Comparison of ENCODE assay signal across 9 mouse cellular contexts in the genomic region with DNA sequence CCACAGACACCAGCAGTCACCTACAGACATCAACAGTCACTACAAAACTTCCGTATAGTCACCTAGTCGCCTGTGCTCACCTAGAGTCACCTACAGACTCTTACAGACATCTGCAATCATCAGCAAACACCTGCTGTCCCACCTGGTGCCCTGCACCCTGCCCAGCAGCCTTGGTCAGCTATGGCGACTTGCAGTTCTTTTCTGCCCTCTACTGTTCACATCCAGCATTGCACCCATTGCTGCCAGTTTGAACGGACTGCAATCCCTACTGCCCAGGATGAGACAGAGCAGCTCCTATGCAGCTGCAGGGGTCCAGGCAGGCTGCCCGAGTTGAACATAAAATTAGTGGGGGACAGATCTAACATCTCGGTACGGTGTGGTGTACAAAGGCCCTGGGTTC. TPM values are rescaled to one million over a fixed set of nuclear protein-coding genes. Genes with fewer than 3 reads are reported as not detected.
A peak's percentile ranks its signal among the peaks of the same experiment; 100 is the strongest.
DNase-seq lines count a peak whose midpoint lies in the region; ATAC-seq lines count a peak whose summit lies in the region.
"Had no signal": no experiment of that assay in that cellular context is flagged by ENCODE, and none has a peak within 500 bp of the region (broad histone marks: within the 10 kb centered on the region; RNA-seq: fewer than 3 reads in every experiment).

No protein-coding gene starts in this region.

- peak; percentile 94 for DNase-seq in NIH3T3 (ENCODE audit: low read depth)
- DNase-seq in cerebellum, adult 8-10 months = peak; percentile 90
- peak; percentile 40 to 76 for DNase-seq in frontal cortex, postnatal 10 days (ENCODE audit: low spot score in 2 of 2)
- peak; percentile 97 for DNase-seq in hindbrain, embryonic 14.5 days (ENCODE audit: low spot score)
- peak; percentile 80 to 93 for DNase-seq in layer of hippocampus, postnatal 25 days (ENCODE audit: extremely low spot score in 1 of 2, low spot score in 1 of 2)
- DNase-seq in lung, postnatal 4 days = peak; percentile 66 to 87
- DNase-seq in right cerebral cortex, postnatal 10 days (ENCODE audit: low spot score in 2 of 2) = peak; percentile 75 to 86
- peak; percentile 73 to 78 for DNase-seq in urinary bladder, postnatal 36 days (ENCODE audit: low spot score in 2 of 2)

- no peak overlapping the region for H3K27ac ChIP-seq in hindbrain, embryonic 14.5 days
- H3K27ac ChIP-seq: limb, embryonic 15.5 days had no signal

- ATAC-seq in hindbrain, embryonic 14.5 days (ENCODE audit: low FRiP score) = peak; percentile 78

- WGBS in hindbrain, embryonic 14.5 days = 1% methylated on average over 7 of the region's 7 CpGs

- H3K4me3 ChIP-seq in hindbrain, embryonic 14.5 days (replicated peaks; ENCODE audit: low read length) = no peak overlapping the region
- H3K4me3 ChIP-seq: limb, embryonic 15.5 days had no signal

- H3K4me1 ChIP-seq in hindbrain, embryonic 14.5 days (replicated peaks; ENCODE audit: control insufficient read depth, insufficient read depth, low read length) = no peaks in the 10 kb centered on the region

- no peaks in the 10 kb centered on the region for H3K36me3 ChIP-seq in hindbrain, embryonic 14.5 days (replicated peaks; ENCODE audit: control insufficient read depth, insufficient read depth)
- H3K36me3 ChIP-seq: limb, embryonic 15.5 days had no signal

- no peak overlapping the region for H3K4me2 ChIP-seq in hindbrain, embryonic 14.5 days (replicated peaks)
- H3K4me2 ChIP-seq: limb, embryonic 15.5 days had no signal

- H3K9ac ChIP-seq in hindbrain, embryonic 14.5 days = no peak overlapping the region
- H3K9ac ChIP-seq: limb, embryonic 15.5 days had no signal

- H3K9me3 ChIP-seq in hindbrain, embryonic 14.5 days (ENCODE audit: control insufficient read depth, low read length) = no peaks in the 10 kb centered on the region
- H3K9me3 ChIP-seq: limb, embryonic 15.5 days had no signal

- H3K27me3 ChIP-seq in hindbrain, embryonic 14.5 days (ENCODE audit: control insufficient read depth, insufficient read depth, low read length) = peaks cover 49% of the 10 kb centered on the region

RNA-seq across cellular contexts. Expression of a gene that starts 5.3 kb away (rescaled TPM):
- polyA plus RNA-seq in hindbrain, embryonic 14.5 days (2014; fragmentation: Nextera tagmentation; extraction: Ambion mirVana) = 17.3 and 25.8 TPM in 2 replicates
- 10 to 100 TPM; 59.5 to 66.8 TPM for total RNA-seq in layer of hippocampus, postnatal 25 days (2021)

RNA-seq across cellular contexts. Expression of a gene that starts 32.4 kb away (rescaled TPM):
- polyA plus RNA-seq in hindbrain, embryonic 14.5 days (2014; fragmentation: Nextera tagmentation; extraction: Ambion mirVana) = 46.6 and 55.9 TPM in 2 replicates
- total RNA-seq in layer of hippocampus, postnatal 25 days (2021) = 100 to 1,000 TPM; 255 to 311 TPM

RNA-seq across cellular contexts. Expression of a gene that starts 46.1 kb away (rescaled TPM):
- 53.8 and 59.0 TPM in 2 replicates for polyA plus RNA-seq in hindbrain, embryonic 14.5 days (2014; fragmentation: Nextera tagmentation; extraction: Ambion mirVana)
- 10 to 100 TPM; 83.0 to 94.6 TPM for total RNA-seq in layer of hippocampus, postnatal 25 days (2021)

RNA-seq across cellular contexts. Expression of a gene that starts 49.8 kb away (rescaled TPM):
- 0.70 and 0.81 TPM in 2 replicates for polyA plus RNA-seq in hindbrain, embryonic 14.5 days (2014; fragmentation: Nextera tagmentation; extraction: Ambion mirVana)
- under 1 TPM; 0.35 to 0.54 TPM for total RNA-seq in layer of hippocampus, postnatal 25 days (2021)

RNA-seq across cellular contexts. Expression of a gene that starts 57.3 kb away (rescaled TPM):
- polyA plus RNA-seq in hindbrain, embryonic 14.5 days (2014; fragmentation: Nextera tagmentation; extraction: Ambion mirVana) = 0.84 and 1.3 TPM in 2 replicates
- total RNA-seq in layer of hippocampus, postnatal 25 days (2021) = 1 to 10 TPM; 1.4 to 3.1 TPM
